Mouse (Mus musculus) cerebellum, adult 11-12 months (tissue): Measurements from ENCODE around the gene Ethe1.

ENCODE experiments used
- DNase-seq: peaks from one replicate; pipeline ENCODE4 v3.0.0; 2022

The Ethe1 gene

DNA sequence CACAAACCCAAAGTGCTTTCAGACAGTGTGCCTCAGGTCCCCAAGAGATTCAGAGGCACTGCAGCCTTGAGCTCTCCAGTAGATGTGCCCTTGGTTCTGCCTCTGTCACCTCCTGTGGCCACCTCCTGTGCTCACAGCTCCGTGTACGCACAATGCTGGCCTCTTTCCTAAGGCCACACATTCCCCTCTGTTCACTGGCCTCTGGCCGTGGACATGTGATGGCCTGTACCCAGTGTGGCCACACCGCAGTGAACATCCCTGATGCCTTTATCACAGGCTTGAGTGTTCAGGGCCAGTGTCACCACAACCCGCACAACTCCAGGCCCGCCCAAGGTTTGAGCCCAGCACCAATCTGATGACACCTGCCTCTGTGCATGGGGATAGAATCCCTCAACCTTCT is 2.5 kb upstream of the Ethe1 start:
- no peak for DNase-seq

DNA sequence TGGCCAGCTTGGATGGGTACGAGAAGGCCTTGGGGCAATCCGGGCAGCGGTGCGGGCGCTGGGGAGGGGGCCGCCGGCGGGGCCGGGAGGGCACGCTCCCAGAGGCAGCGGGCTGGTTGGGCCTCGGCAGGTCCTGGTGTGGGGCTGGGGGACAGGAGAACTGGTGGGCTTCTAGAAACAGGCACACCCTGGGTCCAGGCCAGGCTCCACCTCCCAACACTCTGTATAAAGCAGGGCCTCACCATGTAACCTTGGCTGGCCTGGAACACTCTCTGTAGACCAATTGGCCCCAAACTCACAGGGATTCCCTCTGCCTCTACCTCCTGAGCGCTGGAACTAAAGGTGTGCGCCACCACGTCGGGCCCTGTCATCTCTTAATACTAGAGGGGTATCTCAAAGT is 1.3 kb upstream of the Ethe1 start:
- no peak for DNase-seq

DNA sequence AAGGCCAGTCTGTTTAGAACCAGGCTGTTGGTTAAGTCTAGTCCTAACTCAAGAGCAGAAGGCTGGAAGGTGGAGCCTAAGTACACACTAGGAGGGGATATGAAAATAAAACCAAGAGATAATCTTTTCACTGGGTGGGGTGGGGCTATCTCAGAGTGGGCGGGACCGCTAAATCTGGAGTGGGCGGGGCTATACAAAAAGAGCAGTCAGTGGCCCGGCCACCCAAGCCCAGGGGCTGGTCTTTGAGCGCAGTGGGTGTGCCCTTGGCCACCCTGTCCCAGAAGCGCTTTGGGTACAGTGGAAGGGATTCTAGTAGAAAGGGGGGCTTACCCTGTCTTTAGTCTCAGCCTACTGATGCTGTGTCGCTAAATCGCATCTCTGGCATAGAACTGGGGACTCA is 515 bp upstream of the Ethe1 start:
- DNase-seq, result no peak

DNA sequence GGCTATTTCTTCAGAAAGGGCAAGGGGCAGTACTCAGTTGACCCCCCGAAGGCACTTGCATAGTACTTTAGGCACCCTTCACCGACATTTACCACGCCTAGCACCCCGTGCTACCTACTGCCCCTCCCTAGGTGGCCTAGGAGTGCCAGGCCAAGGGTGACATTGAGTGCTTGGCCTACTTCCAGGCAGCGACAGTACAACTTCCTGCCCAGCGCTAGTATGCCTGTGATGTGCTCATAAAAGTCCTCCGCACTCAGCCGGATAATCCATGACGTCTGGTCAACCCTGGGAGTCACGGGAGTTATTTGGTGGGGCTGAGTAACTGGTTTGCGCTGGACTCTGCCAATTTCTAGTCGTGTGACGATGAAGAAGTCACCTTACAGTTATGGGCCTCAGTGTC is 993 bp downstream of the Ethe1 start:
- DNase-seq, result no peak

DNA sequence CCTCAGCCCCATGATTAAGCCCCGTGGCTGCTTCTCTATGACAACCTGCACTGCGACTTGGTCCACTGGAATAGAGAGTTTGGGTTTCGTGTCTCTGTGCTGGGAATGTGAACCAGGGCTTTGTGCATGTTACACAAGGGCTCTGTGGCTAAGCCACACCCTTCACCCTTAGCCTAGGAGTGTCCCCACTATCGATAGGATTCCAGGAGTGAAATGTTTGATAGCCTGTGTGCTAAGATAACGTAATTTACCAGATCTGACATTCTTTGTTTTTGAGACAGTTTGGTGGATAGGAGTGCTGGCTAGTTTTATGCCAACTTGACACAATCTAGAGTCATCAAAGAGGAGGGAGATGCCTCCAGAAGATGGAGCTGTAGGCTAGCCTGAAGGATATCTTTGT is 4.4 kb downstream of the Ethe1 start:
- DNase-seq, result no peak

DNA sequence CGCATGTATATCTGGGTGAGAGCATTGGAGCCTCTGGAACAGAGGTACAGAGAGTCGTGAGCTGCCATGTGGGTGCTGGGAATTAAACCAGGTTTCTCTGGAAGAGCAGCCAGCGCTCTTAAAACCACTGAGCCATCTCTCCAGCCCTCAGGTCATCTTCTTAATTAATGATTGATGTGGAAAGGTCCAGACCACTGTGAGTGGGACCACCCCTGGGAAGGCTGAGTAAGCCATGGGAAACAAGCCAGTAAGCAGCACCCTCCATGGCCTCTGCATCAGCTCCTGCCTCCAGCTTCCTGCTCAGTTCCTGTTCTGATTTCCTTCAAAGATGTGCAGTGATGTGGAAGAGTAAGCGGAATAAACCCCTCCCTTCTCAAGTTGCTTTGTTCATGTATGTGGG is 4.8 kb downstream of the Ethe1 start:
- no peak for DNase-seq

DNA sequence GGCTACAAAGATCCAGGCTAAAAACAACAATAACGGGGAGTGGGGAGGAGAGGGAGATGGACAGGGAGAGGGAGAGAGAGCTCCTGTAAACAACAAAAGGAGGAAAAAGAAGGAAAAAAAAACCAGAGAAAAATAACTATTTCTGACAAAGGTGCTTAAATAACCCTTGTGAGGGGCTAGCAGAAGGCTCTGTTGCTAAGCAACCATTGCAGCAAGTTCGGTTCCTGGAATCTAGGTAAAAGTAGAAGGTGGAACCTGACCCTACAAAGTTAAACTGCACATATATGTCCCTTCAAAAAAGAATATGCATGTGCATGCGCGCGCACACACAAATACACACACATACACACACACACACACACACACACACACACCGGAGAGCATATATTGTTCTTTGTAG is 5.4 kb downstream of the Ethe1 start:
- no peak for DNase-seq

DNA sequence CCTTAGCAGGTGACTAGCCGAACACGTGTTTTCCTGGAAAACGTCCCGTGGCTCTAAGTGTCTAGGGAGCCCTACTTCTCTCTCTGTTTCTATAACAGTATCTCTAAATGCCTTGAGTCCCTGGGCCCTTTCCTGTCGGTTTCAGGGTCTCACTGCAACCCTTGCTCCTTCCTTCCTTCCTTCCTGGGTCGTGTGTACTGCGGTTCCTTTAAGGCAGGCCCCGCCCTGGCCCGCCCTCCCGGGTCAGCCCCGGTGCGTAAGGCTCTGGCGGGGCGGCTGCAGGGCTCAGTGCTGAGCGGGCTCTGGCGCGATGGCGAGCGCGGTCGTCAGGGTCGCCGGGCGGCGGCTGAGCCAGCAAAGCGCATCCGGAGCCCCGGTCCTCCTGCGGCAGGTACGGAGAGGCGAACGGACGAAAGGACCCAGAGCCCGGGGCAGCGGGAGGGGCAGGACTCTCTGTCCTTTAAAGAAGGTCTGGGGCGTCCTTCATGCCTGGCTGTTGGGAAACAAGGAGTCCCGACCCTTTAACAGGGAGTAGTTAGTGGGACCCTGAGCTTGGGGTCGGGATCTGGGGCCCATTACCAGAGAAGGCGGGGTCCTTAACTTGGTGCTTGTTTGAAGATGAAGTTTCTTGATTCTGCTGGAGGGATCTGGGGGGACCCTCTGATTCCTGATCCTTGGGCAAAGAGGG is 6.4 kb downstream of the Ethe1 start:
- peak; percentile 65 for DNase-seq

DNA sequence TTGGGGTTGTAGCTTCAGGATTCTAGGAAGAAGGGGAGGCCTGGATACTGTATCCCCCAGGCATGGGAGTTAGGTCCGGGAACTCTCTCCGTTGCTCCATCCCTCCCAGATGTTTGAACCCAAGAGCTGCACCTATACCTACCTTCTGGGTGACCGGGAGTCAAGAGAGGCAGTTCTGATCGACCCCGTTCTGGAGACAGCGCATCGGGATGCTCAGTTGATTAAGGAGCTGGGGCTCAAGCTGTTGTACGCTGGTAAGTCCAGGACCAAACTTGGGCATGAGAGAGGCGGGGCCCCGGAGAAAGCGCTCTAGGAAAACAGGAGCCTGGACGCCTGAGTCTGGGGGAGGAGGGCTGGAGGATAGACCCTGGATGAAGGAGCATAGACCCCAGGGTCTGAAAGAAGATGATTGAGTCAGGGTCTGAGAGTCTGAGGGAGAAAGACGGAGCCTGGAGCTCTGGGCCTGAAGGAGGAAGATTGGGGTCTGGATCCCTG is 7.0 kb downstream of the Ethe1 start:
- no peak for DNase-seq

DNA sequence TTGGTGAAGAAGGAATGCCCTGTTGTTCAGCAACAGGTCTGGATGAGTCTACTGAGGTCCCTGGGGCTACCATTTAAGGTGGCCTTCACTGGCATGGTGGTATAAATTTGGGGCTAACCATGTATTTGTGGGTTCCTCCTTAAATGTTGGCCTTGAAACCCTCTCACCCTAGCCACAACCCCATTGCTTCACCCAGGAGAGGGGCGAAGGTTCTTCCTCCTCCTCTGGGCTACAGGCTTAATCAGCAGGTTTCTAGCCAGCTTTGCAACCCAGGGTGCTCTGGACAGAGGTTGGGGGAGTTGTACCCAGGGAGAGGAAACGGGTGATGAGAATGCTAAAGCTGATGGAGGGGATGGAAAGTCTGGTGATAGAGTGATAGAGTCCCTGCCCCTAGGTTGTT is 8.1 kb downstream of the Ethe1 start:
- no peak for DNase-seq

DNA sequence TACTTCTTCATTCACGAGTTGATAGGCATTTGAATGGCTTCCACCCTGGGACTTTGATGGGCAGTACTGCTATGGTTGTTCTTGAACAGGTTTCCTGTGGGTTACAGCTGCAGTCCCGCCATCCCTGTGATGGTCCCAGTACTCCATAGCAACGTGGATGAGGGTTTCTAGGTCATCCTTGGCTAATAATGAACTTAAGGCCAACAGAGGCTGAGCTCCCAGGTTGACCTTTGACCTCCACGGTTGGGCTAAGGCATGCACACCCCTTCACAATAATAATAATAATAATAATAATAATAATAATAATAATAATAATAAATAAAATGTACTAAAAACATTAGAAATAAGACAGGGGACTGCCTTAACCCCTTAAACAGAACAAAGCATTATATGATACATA is 10.8 kb downstream of the Ethe1 start:
- DNase-seq, result no peak

DNA sequence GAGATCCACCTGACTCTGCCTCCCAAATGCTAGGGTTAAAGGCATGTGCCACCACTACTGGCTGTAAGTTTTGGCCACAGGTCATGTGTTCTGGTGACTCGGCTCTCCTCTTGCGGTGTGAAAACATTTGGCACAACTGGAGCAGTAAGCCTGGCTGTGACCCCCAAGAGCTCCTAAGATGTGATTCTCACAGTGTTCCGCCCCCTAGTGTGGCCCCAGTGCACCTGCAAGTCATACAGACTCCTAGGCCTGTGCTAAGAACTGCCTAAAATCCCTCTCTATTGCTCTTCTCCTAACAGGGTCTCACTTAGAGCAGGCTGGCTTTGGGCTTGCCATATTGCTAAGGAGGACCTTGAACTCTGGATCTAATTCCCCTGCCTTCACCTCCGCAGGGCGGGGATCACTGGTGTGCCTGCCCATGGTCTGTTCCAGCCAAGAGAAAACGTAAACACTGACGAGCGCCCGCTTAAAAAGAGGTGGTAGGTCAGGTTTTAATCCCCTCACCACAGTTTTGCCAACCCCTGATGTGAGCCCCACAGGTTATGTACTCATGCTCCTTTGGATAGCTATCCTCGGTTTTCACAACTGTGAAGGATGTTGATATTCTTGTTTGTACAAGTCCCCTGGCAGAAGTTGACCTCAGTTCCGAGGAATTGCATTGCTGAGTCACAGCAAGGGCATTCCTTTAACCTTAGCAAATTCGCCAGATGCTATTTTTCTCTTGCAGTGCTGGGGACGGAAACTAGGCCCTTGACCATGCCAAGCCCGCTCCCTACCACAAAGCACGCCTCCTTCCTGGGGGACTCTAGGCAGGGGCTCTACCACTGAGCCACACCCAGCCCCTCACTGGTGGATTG is 12.1 kb downstream of the Ethe1 start:
- no peak for DNase-seq

DNA sequence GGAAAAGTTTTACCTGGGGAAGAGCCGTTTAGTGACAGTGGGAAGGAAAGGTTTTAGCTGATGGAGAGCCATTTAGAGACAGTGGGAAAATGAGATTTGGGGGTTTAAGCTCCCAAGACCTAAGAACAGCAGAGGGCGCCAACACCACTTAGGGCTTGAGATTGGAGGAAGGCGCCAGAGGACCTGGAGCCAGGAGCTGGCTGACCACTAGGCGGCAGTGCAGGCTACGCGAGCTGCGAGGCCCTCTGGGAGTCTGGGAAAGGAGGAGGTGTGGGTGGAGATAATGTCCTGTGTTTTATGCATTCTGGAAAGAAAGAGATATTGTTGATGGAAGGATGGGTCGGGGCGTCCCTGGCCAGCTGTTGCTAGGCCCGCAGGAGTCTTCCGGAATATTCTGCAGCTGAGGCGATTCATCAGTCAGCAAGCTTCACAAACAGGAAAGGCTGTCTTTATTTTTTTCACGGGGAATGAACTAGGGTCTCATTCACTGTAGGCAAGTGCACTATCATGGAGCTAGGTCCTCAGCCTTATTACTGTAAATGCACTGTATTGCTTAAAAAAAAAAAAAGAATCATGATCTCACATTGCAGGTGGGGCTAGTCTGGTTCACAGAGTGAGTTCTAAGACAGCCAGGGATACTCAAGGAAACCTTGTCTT is 13.7 kb downstream of the Ethe1 start:
- peak; percentile 92 for DNase-seq

DNA sequence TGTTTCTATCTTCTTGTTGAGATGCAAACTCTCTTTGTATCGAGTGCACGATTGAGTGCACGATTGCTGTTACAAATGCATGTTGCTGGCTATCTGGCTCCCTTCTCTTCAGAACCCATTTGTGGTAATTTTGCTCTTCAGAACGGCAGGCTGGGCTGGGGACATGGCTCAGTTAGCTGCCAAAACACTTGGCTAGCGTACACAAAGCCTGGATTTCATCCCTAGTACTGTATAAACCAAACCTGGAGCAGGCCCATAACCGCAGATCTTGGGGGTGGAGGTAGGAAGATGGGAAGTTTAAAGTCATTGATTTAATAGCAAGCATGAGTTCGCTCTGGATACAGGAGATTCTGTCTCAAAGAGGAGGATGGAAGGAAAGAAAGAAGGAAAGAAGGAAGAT is 18.2 kb downstream of the Ethe1 start:
- no peak for DNase-seq

DNA sequence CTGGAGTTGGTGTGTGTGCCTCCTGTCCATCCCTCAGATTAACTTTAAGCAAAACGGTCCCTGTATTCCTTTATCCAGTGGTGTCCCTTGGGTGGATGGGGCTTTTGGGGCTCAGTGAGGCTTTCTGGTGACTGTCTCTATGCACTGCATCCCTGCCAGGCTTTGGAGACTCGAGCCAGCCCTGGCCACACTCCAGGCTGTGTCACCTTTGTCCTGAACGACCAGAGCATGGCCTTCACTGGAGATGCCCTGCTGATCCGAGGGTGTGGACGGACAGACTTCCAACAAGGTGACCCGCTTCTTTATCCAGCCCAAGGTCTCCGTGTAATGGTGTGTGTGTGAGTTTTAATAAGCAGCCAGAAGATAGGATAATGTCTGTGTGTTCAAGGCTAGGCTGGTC is 18.7 kb downstream of the Ethe1 start:
- DNase-seq, result no peak

DNA sequence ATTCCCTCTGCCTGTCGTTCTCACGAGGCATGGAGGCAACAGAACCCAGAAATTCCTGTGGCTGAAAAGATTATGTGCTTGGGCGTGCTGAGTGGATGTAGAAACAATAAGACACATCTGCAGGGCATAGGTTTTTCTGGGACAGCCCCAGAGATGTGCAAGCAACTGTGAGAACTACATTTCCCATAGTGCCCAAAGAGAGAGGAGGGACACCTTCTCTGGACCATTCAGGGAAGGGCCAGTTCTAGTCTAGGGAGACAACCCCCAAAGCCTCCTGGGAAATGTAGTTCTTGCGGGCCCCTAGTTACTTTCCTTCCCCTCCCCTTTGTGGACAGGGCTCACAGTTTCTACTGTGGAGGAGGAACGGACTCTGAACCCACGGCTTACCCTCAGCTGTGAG is 20.7 kb downstream of the Ethe1 start:
- DNase-seq, result no peak

DNA sequence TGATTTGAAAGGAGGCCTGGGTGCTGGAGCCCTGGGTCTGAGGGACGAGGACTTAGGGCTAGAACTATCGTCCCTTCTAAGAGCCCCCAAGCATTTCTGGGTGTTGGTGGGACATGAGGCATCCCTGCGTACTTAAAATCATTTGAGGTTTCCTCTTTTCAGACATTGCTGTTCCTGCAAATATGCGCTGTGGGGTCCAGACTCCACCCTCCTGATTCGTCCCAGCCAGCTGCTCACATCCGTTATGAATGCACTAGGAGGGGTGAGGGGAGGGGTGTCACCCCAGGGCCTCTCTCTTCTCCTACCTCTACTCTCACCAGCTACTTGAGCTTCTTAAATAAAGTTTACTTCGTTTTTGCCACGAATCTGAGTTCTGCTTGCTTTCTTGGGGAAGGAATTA is 21.2 kb downstream of the Ethe1 start:
- DNase-seq, result no peak

DNA sequence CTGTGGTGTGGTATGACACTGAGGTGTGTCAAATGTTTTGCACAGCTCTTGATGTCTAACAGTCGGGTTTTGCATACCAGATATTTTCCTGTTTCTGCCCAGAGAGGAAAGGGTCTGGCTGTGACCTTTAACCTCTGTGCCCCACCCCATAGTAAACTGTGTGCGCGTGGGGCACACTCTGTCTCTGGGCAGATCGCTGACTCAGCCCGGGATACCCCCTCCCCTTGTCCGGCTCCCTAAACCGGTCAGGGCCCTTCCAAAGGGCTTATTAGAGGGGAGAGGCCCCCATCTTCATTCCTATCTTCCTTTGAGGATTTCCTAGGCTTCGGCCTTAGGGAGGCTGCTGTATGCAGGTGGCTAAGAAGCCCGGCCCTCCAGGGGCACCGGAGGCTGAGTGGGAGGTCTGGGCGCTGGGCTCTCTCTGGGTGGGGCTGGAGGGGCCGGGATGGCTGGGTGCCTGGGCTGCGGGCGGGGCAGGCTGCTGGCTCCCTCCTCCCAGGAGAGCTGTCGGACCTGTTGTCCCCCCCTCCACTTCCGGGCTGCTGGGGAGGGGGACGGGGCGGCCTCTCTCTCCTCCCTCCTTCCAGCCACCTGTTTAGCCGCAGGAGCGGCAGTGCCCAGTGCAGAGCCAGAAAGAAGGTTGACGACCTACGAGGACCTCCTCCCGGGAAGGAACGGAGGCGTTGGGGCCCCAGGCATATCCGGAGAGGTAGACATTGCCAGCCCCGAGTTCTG is 23.0 kb downstream of the Ethe1 start, which contains the start of gene Phldb3:
Phldb3 (plus strand) TSS at position 620 of the 735 bp plus-strand sequence.
- no peak for DNase-seq

DNA sequence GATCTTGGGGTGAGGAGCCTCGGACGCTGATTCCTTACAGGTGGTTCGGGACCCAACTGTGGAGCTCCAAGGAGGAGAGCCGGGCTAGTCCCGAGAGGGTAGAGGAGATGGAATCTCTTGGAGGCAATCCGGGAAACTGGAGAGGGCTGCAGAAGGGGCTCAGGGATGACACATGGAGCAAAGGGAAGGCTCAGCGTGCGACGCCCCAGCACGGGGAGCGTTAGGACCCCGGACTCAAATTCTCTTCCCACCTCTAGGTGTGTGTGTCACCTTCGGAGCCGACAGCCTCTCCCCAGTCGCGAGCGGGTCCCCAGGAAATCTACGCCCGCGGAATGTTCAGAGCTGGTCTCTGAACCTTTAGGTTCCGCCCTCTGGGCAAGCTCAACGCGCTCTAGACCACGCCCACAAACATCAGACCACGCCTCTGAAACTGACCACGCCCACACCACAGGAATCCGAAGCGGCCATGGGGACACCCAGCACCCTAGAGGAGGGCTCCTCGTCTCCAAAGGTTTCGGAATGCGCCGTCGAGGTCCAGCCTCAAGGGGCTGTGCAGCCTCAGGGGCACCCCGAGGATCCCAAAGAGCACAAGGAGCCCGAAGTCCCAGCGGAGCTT is 23.6 kb downstream of the Ethe1 start:
- DNase-seq, result no peak

DNA sequence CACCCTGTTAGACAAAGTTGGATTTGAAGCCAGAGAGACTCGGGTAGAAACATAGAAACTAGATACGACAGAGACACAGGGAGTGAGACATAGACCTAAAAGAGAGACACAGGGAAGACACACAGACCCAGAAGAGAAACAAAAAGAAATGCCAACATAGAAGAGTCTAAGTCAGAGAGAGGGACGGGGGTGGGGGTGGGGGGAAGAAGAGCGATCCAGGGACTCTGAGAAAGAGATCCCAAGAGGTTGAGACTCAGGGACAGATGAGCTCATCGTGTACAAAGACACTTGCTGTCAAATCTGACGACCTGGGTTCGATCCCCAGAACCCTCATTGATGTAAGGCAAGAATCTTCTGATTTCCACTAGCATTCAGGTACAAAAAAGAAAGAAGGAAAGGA is 24.4 kb downstream of the Ethe1 start:
- DNase-seq, result no peak

DNA sequence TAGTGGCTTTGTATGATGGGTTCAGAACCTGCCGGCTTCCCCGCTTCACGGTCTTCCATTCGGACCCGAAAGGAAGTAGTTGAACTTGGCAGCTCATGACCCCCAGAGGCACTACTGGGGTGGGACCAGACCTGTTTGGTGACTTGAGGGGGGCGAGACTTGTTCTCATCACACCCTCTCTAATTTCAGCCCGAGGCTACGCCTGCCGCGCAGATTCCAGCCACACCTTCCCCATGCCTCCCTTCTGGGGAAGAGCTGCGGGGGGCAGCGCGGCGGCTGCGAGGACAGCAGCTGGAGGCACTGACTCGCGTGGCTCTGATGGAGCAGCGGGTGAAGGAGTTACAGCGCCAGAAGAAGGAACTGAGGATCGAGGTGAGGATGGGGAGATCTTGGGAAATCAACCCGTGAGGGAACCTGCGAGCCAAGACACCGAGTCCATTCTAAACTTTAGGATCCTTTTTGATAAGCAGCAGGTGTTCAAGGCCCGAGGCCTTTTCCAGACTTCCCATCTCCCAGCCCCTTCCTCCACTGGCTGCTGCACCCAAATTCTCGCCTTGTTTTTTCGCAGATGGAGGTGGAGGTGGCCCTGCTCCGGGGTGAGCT is 25.1 kb downstream of the Ethe1 start:
- no peak for DNase-seq

DNA sequence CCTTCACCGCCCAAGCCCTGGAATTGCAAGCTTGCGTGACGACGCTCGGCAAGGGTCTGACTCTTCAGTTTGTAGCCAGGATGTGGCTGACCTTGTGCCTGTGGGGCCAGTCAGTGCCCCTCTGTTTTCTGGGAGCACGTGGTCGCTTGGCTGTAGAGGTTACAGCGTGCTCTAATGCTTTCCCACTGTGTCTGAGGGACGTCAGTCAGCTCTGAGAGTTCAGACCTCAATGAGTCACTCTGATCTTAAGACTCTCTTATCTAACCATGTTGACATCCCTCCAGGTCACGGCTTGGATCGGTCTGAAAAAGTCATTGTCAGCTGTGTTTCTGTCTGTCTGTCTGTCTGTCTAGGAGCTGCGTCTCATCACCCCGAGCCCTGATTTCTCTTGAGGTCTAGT is 27.5 kb downstream of the Ethe1 start:
- DNase-seq, result no peak
